In genomic region chr11:98742397-98743291, GRCm38 (mm10) we compare ENCODE assay signal across 9 mouse cellular contexts. TPM values are rescaled to one million over a fixed set of nuclear protein-coding genes. Genes with fewer than 3 reads are reported as not detected.
A peak's percentile ranks its signal among the peaks of the same experiment; 100 is the strongest.
DNase-seq lines count a peak whose midpoint lies in the region; ATAC-seq lines count a peak whose summit lies in the region.
"Had no signal": no experiment of that assay in that cellular context is flagged by ENCODE, and none has a peak within 500 bp of the region (broad histone marks: within the 10 kb centered on the region; RNA-seq: fewer than 3 reads in every experiment).

No protein-coding gene starts in this region.

- H3K27ac ChIP-seq in brown adipose tissue, adult 24 weeks (replicated peaks; ENCODE audit: low read depth, low read length), result peak overlapping the region; percentile 86
- peak overlapping the region; percentile 97 for H3K27ac ChIP-seq in forebrain, embryonic 15.5 days (replicated peaks)
- peak overlapping the region; percentile 94 for H3K27ac ChIP-seq in intestine, embryonic 14.5 days (ENCODE audit: low read depth)
- peak overlapping the region; percentile 84 for H3K27ac ChIP-seq in liver, embryonic 16.5 days (ENCODE audit: low read length)
- H3K27ac ChIP-seq in stomach, embryonic 14.5 days (ENCODE audit: low read length), result peak overlapping the region; percentile 97

- H3K9ac ChIP-seq in forebrain, embryonic 15.5 days (replicated peaks), result peak overlapping the region; percentile 99
- peak overlapping the region; percentile 94 for H3K9ac ChIP-seq in intestine, embryonic 14.5 days (ENCODE audit: low read length)
- peak overlapping the region; percentile 84 for H3K9ac ChIP-seq in liver, embryonic 16.5 days (ENCODE audit: low read depth, low read length)
- peak overlapping the region; percentile 89 for H3K9ac ChIP-seq in stomach, embryonic 14.5 days (replicated peaks; ENCODE audit: low read depth, low read length)

- no peaks in the 10 kb centered on the region for H3K27me3 ChIP-seq in forebrain, embryonic 15.5 days
- H3K27me3 ChIP-seq in intestine, embryonic 14.5 days (replicated peaks; ENCODE audit: control insufficient read depth, insufficient read depth, low read length), result no peaks in the 10 kb centered on the region
- H3K27me3 ChIP-seq in liver, embryonic 16.5 days (ENCODE audit: control insufficient read depth, insufficient read depth, low read depth, low read length), result no peaks in the 10 kb centered on the region
- H3K27me3 ChIP-seq in stomach, embryonic 14.5 days (ENCODE audit: control insufficient read depth, insufficient read depth, low read length), result no peaks in the 10 kb centered on the region

- DNase-seq in right cerebral cortex, postnatal 10 days (ENCODE audit: low spot score in 2 of 2), result peak; percentile 70
- no peak for DNase-seq in right cerebral cortex, postnatal 36 days (ENCODE audit: low spot score in 2 of 2)
- DNase-seq in intestine, embryonic 14.5 days (ENCODE audit: low spot score), result peak; percentile 71
- DNase-seq in natural killer cell, adult 2 months (ENCODE audit: low spot score in 2 of 2), result no peak

- H3K9me3 ChIP-seq in forebrain, embryonic 15.5 days, result no peaks in the 10 kb centered on the region
- H3K9me3 ChIP-seq in intestine, embryonic 14.5 days (ENCODE audit: control insufficient read depth, low read length), result no peaks in the 10 kb centered on the region
- H3K9me3 ChIP-seq in liver, embryonic 16.5 days (replicated peaks; ENCODE audit: control insufficient read depth, low read length), result no peaks in the 10 kb centered on the region
- no peaks in the 10 kb centered on the region for H3K9me3 ChIP-seq in stomach, embryonic 14.5 days (ENCODE audit: control insufficient read depth, low read depth, low read length)

- no peaks in the 10 kb centered on the region for H3K36me3 ChIP-seq in forebrain, embryonic 15.5 days
- H3K36me3 ChIP-seq in intestine, embryonic 14.5 days (ENCODE audit: control insufficient read depth, insufficient read depth, low read length), result no peaks in the 10 kb centered on the region; the same call in 1 of the 2 replicates
- H3K36me3 ChIP-seq in liver, embryonic 16.5 days (ENCODE audit: control insufficient read depth, insufficient read depth), result no peaks in the 10 kb centered on the region
- no peaks in the 10 kb centered on the region for H3K36me3 ChIP-seq in stomach, embryonic 14.5 days (ENCODE audit: control insufficient read depth, insufficient read depth, low read length)

- no peak; the same call in 1 of the 2 replicates for ATAC-seq in forebrain, embryonic 15.5 days (replicated peaks)
- ATAC-seq in intestine, embryonic 14.5 days (replicated peaks; ENCODE audit: low FRiP score, low TSS enrichment, low read depth), result no peak
- ATAC-seq in liver, embryonic 16.5 days (ENCODE audit: low read depth), result no peak
- ATAC-seq in stomach, embryonic 14.5 days (ENCODE audit: insufficient number of reproducible peaks, insufficient read depth, low FRiP score, low read depth), result 0 out of 2 replicates have a peak, but pooled peaks have one; percentile 2

- under 1% methylated on average over 21 of the region's 21 CpGs for WGBS in forebrain, embryonic 15.5 days
- 3% methylated on average over 21 of the region's 21 CpGs for WGBS in intestine, embryonic 14.5 days
- WGBS in liver, embryonic 16.5 days (ENCODE audit: insufficient replicate concordance), result 2% methylated on average over 21 of the region's 21 CpGs
- WGBS in stomach, embryonic 14.5 days, result 3% methylated on average over 21 of the region's 21 CpGs

- peak overlapping the region; percentile 65 for H3K4me2 ChIP-seq in forebrain, embryonic 15.5 days (replicated peaks)
- peak overlapping the region; percentile 88 for H3K4me2 ChIP-seq in intestine, embryonic 14.5 days (ENCODE audit: low read length)
- peak overlapping the region; percentile 93 for H3K4me2 ChIP-seq in liver, embryonic 16.5 days (ENCODE audit: low read depth, low read length)
- peak overlapping the region; percentile 84 for H3K4me2 ChIP-seq in stomach, embryonic 14.5 days (replicated peaks; ENCODE audit: low read depth, low read length)

- peaks cover 39% of the 10 kb centered on the region for H3K4me1 ChIP-seq in brown adipose tissue, adult 24 weeks (ENCODE audit: control insufficient read depth, insufficient read depth, insufficient read length, low read length)
- H3K4me1 ChIP-seq in forebrain, embryonic 15.5 days, result peaks cover 81% of the 10 kb centered on the region
- H3K4me1 ChIP-seq in intestine, embryonic 14.5 days (replicated peaks; ENCODE audit: control insufficient read depth, insufficient read depth, low read length), result peaks cover 60% of the 10 kb centered on the region
- peaks cover 83% of the 10 kb centered on the region for H3K4me1 ChIP-seq in liver, embryonic 16.5 days (ENCODE audit: control insufficient read depth, low read depth, low read length)
- peaks cover 60% of the 10 kb centered on the region for H3K4me1 ChIP-seq in stomach, embryonic 14.5 days (ENCODE audit: control insufficient read depth, insufficient read depth, low read length)

- peak overlapping the region; percentile 99 for H3K4me3 ChIP-seq in brown adipose tissue, adult 24 weeks (ENCODE audit: insufficient read depth, low read depth, low read length)
- peak overlapping the region; percentile 65 for H3K4me3 ChIP-seq in forebrain, embryonic 15.5 days
- peak overlapping the region; percentile 96 for H3K4me3 ChIP-seq in intestine, embryonic 14.5 days (ENCODE audit: low read depth, low read length)
- H3K4me3 ChIP-seq in liver, embryonic 16.5 days (ENCODE audit: low read depth, low read length), result peak overlapping the region; percentile 85
- H3K4me3 ChIP-seq in stomach, embryonic 14.5 days (ENCODE audit: low read depth, low read length), result peak overlapping the region; percentile 97

RNA-seq across cellular contexts. Expression of gene Thra, which starts 2.2 kb away (rescaled TPM):
- polyA plus RNA-seq in brown adipose tissue, adult 24 weeks (2012; ENCODE audit: insufficient read depth, insufficient read length, missing spikeins), result 64.4 and 82.3 TPM in 2 replicates
- polyA plus RNA-seq in forebrain, embryonic 15.5 days (2015; fragmentation: Nextera tagmentation; extraction: Ambion mirVana), result 164 and 166 TPM in 2 replicates
- polyA plus RNA-seq in intestine, embryonic 14.5 days (2014; fragmentation: Nextera tagmentation; extraction: Ambion mirVana), result 60.7 and 63.8 TPM in 2 replicates
- 6.5 and 7.7 TPM in 2 replicates for polyA plus RNA-seq in liver, embryonic 16.5 days (2015; fragmentation: Nextera tagmentation; extraction: Ambion mirVana)
- 61.4 and 62.9 TPM in 2 replicates for polyA plus RNA-seq in stomach, embryonic 14.5 days (2014; fragmentation: Nextera tagmentation; extraction: Ambion mirVana)

RNA-seq across cellular contexts. Expression of gene Med24, which starts 13.4 kb away (rescaled TPM):
- 18.4 and 24.7 TPM in 2 replicates for polyA plus RNA-seq in brown adipose tissue, adult 24 weeks (2012; ENCODE audit: insufficient read depth, insufficient read length, missing spikeins)
- 85.1 and 93.6 TPM in 2 replicates for polyA plus RNA-seq in forebrain, embryonic 15.5 days (2015; fragmentation: Nextera tagmentation; extraction: Ambion mirVana)
- 43.0 and 48.0 TPM in 2 replicates for polyA plus RNA-seq in intestine, embryonic 14.5 days (2014; fragmentation: Nextera tagmentation; extraction: Ambion mirVana)
- polyA plus RNA-seq in liver, embryonic 16.5 days (2015; fragmentation: Nextera tagmentation; extraction: Ambion mirVana), result 22.8 and 23.8 TPM in 2 replicates
- 39.9 and 41.0 TPM in 2 replicates for polyA plus RNA-seq in stomach, embryonic 14.5 days (2014; fragmentation: Nextera tagmentation; extraction: Ambion mirVana)

RNA-seq across cellular contexts. Expression of gene Nr1d1, which starts 32.5 kb away (rescaled TPM):
- 78.3 and 90.9 TPM in 2 replicates for polyA plus RNA-seq in brown adipose tissue, adult 24 weeks (2012; ENCODE audit: insufficient read depth, insufficient read length, missing spikeins)
- 3.6 TPM in 2 replicates for polyA plus RNA-seq in forebrain, embryonic 15.5 days (2015; fragmentation: Nextera tagmentation; extraction: Ambion mirVana)
- polyA plus RNA-seq in intestine, embryonic 14.5 days (2014; fragmentation: Nextera tagmentation; extraction: Ambion mirVana), result 2.5 and 2.8 TPM in 2 replicates
- polyA plus RNA-seq in liver, embryonic 16.5 days (2015; fragmentation: Nextera tagmentation; extraction: Ambion mirVana), result 0.65 and 0.66 TPM in 2 replicates
- polyA plus RNA-seq in stomach, embryonic 14.5 days (2014; fragmentation: Nextera tagmentation; extraction: Ambion mirVana), result 1.7 and 2.3 TPM in 2 replicates

RNA-seq across cellular contexts. Expression of gene Csf3, which starts 41.6 kb away (rescaled TPM):
- not detected in 2 replicates for polyA plus RNA-seq in brown adipose tissue, adult 24 weeks (2012; ENCODE audit: insufficient read depth, insufficient read length, missing spikeins)
- polyA plus RNA-seq in forebrain, embryonic 15.5 days (2015; fragmentation: Nextera tagmentation; extraction: Ambion mirVana), result not detected in 2 replicates
- not detected in 2 replicates for polyA plus RNA-seq in intestine, embryonic 14.5 days (2014; fragmentation: Nextera tagmentation; extraction: Ambion mirVana)
- not detected in 2 replicates for polyA plus RNA-seq in liver, embryonic 16.5 days (2015; fragmentation: Nextera tagmentation; extraction: Ambion mirVana)
- not detected in 2 replicates for polyA plus RNA-seq in stomach, embryonic 14.5 days (2014; fragmentation: Nextera tagmentation; extraction: Ambion mirVana)
- polyA plus RNA-seq: frontal cortex, adult 2 months had no signal

RNA-seq across cellular contexts. Expression of gene Msl1, which starts 52.7 kb away (rescaled TPM):
- polyA plus RNA-seq in brown adipose tissue, adult 24 weeks (2012; ENCODE audit: insufficient read depth, insufficient read length, missing spikeins), result 36.3 and 40.8 TPM in 2 replicates
- polyA plus RNA-seq in forebrain, embryonic 15.5 days (2015; fragmentation: Nextera tagmentation; extraction: Ambion mirVana), result 30.2 and 31.7 TPM in 2 replicates
- 17.5 and 19.1 TPM in 2 replicates for polyA plus RNA-seq in intestine, embryonic 14.5 days (2014; fragmentation: Nextera tagmentation; extraction: Ambion mirVana)
- 4.9 and 5.3 TPM in 2 replicates for polyA plus RNA-seq in liver, embryonic 16.5 days (2015; fragmentation: Nextera tagmentation; extraction: Ambion mirVana)
- polyA plus RNA-seq in stomach, embryonic 14.5 days (2014; fragmentation: Nextera tagmentation; extraction: Ambion mirVana), result 21.6 and 22.3 TPM in 2 replicates

Comparison
In these comparisons a context has a peak if more than half of its experiments do, and no peak if none do; other contexts are left out.
1. DNase-seq: peak in right cerebral cortex, postnatal 10 days (2 of 2) and intestine, embryonic 14.5 days (single experiment); none in right cerebral cortex, postnatal 36 days (0 of 2) and natural killer cell, adult 2 months (0 of 2).
2. RNA of gene Nr1d1, which starts 32.5 kb away (polyA plus RNA-seq): 78.3 to 90.9 TPM in brown adipose tissue, adult 24 weeks; 3.6 TPM in forebrain, embryonic 15.5 days, 2.5 to 2.8 TPM in intestine, embryonic 14.5 days, 1.7 to 2.3 TPM in stomach, embryonic 14.5 days and 0.65 to 0.66 TPM in liver, embryonic 16.5 days; every median in the first group is over 10 times any median in the second.
3. Peak in every context shown above with its lines, with median percentiles within 50 percentile points of each other: H3K27ac ChIP-seq, H3K4me3 ChIP-seq, H3K4me2 ChIP-seq and H3K9ac ChIP-seq.